Mouse (Mus musculus) liver, embryonic 11.5 days (tissue): ENCODE measurements around the gene Iqgap2. TPM values are rescaled to one million over a fixed set of nuclear protein-coding genes. Genes with fewer than 3 reads are reported as not detected.

ENCODE experiments used
- ATAC-seq: fragments of 200-750 bp; cut with Nextera tagmentation; replicated peaks from 2 replicates; pipeline ENCODE4 v1.8.0; 2017; ENCODE audit warnings: moderate number of reproducible peaks, mild to moderate bottlenecking, moderate TSS enrichment, moderate library complexity; ENCODE audit not compliant: low FRiP score
- DNase-seq: peaks from one replicate; pipeline ENCODE4 v3.0.0-alpha.2; 2017; ENCODE audit warnings: low spot score
- H3K27ac ChIP-seq: fragments of 300-500 bp; sonication (generic); 2 replicates; pipeline ENCODE4 v1.5.1; 2014; ENCODE audit warnings: mild to moderate bottlenecking, low read depth, low read length, control low read depth
- H3K27me3 ChIP-seq: fragments of 300-500 bp; sonication (generic); replicated peaks from 2 replicates; pipeline ENCODE4 v1.6.1; 2014; ENCODE audit warnings: low read length, mixed read lengths; ENCODE audit not compliant: control insufficient read depth, insufficient read depth
- H3K36me3 ChIP-seq: fragments of 300-500 bp; sonication (generic); 2 replicates; pipeline ENCODE4 v1.6.1; 2014; ENCODE audit warnings: mild to moderate bottlenecking, low read length, moderate library complexity, mixed read lengths; ENCODE audit not compliant: control insufficient read depth, insufficient read depth
- H3K4me1 ChIP-seq: fragments of 300-500 bp; sonication (generic); replicated peaks from 2 replicates; pipeline ENCODE4 v1.6.1; 2014; ENCODE audit warnings: low read length, mixed read lengths; ENCODE audit not compliant: control insufficient read depth, insufficient read depth
- H3K4me2 ChIP-seq: fragments of 300-500 bp; sonication (generic); 2 replicates; pipeline ENCODE4 v1.6.1; 2014; ENCODE audit warnings: mild to moderate bottlenecking, control low read depth, moderate library complexity
- H3K4me3 ChIP-seq: fragments of 300-500 bp; sonication (generic); 2 replicates; pipeline ENCODE4 v1.5.1; 2014; ENCODE audit warnings: low read depth, low read length, control low read depth
- H3K9ac ChIP-seq: fragments of 300-500 bp; sonication (generic); 2 replicates; pipeline ENCODE4 v1.6.1; 2014; ENCODE audit warnings: low read depth, low read length, control low read depth
- H3K9me3 ChIP-seq: fragments of 300-500 bp; sonication (generic); 2 replicates; pipeline ENCODE4 v1.6.1; 2016; ENCODE audit warnings: low read length, inconsistent platforms, mixed read lengths; ENCODE audit not compliant: control insufficient read depth
- WGBS: fragments of 180-500 bp; shearing (Covaris S2); extraction: QIAGEN DNeasy Blood & Tissue Kit; methylation state at CpG from one replicate; pipeline ENCODE4 v1.1.7; 2014; 5-methylcytosine and 5-hydroxymethylcytosine counted together
- polyA plus RNA-seq: library from polyadenylated mRNA; unstranded; fragments of >200 nt; fragmentation: Nextera tagmentation; extraction: Ambion mirVana; gene quantifications from 2 replicates; pipeline ENCODE4 v1.2.1, GENCODE M21; 2014

Iqgap2 gene
- polyA plus RNA-seq, 1 experiment from 2014 or later: 17.1 TPM

DNA sequence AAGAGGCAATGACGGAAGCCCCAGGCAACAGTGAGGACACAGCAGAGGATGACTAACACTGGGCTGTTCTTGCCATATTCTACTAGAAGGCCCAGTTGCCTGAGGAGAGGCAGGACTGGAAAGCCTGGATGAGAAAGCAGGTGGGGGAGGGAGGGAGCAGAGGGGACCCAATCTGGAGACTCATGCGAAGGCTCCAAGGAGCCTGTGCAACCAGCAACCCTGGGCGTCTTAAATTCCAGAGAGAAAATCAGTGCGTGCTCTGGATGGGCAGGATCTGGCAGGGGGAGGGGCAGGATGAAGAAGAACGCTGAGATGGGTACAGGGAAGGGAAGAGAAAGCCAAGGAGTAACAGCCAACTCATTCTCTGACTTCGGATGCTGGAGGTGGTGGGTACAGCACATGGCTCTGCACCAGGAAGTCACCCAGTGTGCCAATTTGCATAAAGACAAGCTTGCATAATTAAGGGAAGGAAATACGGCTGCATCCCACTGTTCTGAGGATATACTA lies 42.2 kb downstream of the Iqgap2 start:
- Histone ChIP-seq H3K9me3 (no peaks in the 10 kb centered on the region), H3K27me3 (no peaks in the 10 kb centered on the region), H3K4me1 (no peaks in the 10 kb centered on the region), H3K36me3 (no peaks in the 10 kb centered on the region), H3K4me2 (no peak overlapping the region), H3K27ac (no peak overlapping the region), H3K9ac (no peak overlapping the region), H3K4me3 (no peak overlapping the region)
- 64% methylated on average over 7 of the region's 7 CpGs for WGBS
- ATAC-seq (no peak), DNase-seq (no peak)

- H3K36me3 ChIP-seq: no peaks in the 10 kb centered on the region
- no peak for ATAC-seq
- no peak overlapping the region for H3K27ac ChIP-seq
- no peak overlapping the region for H3K9ac ChIP-seq
- no peak overlapping the region for H3K4me3 ChIP-seq
- 69% methylated on average over 5 of the region's 5 CpGs for WGBS
- no peak overlapping the region for H3K4me2 ChIP-seq
- no peaks in the 10 kb centered on the region; the same call in 1 of the 2 replicates for H3K4me1 ChIP-seq
- no peak for DNase-seq
- H3K27me3 ChIP-seq: no peaks in the 10 kb centered on the region
- H3K9me3 ChIP-seq: no peaks in the 10 kb centered on the region
Measured at GRCm38 (mm10) chr13:95846364-95846763, 45.4 kb downstream of the Iqgap2 start.

GRCm38 (mm10) chr13:95844950-95845349 lies 46.8 kb downstream of the Iqgap2 start:
- no peaks in the 10 kb centered on the region for H3K9me3 ChIP-seq
- no peak overlapping the region for H3K4me3 ChIP-seq
- H3K4me2 ChIP-seq: no peak overlapping the region
- H3K9ac ChIP-seq: no peak overlapping the region
- DNase-seq (no peak), ATAC-seq (no peak)
- 82% methylated on average over 3 of the region's 3 CpGs for WGBS
- H3K27me3 ChIP-seq: no peaks in the 10 kb centered on the region
- H3K27ac ChIP-seq: no peak overlapping the region
- H3K36me3 ChIP-seq: no peaks in the 10 kb centered on the region
- no peaks in the 10 kb centered on the region; the same call in 1 of the 2 replicates for H3K4me1 ChIP-seq

GRCm38 (mm10) chr13:95843411-95844026 lies 48.2 kb downstream of the Iqgap2 start:
- DNase-seq (no peak), ATAC-seq (no peak)
- Histone ChIP-seq H3K4me3 (no peak overlapping the region), H3K4me1 (no peaks in the 10 kb centered on the region; the same call in 1 of the 2 replicates), H3K9ac (no peak overlapping the region), H3K9me3 (no peaks in the 10 kb centered on the region), H3K27me3 (no peaks in the 10 kb centered on the region), H3K4me2 (no peak overlapping the region), H3K36me3 (no peaks in the 10 kb centered on the region), H3K27ac (no peak overlapping the region)
- WGBS: 85% methylated on average over 10 of the region's 10 CpGs

DNA sequence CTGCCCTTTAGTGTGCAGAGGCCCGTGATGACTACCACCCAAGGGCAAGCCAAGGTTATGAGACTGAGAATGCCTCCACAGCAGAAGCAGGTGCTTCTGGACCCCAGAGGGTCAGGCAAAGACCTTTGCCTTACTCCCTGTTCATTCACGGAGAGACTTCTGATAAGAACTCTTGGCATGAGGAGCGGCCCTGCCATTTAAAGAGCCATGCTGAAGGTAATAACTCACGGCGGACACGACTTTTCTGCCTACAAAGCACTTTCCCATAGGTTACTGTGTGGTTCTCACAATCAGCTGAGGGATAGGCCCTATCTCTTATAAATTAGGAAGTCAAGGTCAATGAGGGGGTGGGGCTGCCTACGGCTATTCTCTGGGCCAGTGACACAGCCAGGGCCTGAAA lies 48.9 kb downstream of the Iqgap2 start:
- Histone ChIP-seq H3K4me2 (no peak overlapping the region), H3K4me1 (no peaks in the 10 kb centered on the region; the same call in 1 of the 2 replicates), H3K27ac (no peak overlapping the region), H3K4me3 (no peak overlapping the region), H3K36me3 (no peaks in the 10 kb centered on the region), H3K9ac (no peak overlapping the region), H3K9me3 (no peaks in the 10 kb centered on the region), H3K27me3 (no peaks in the 10 kb centered on the region)
- DNase-seq: no peak
- WGBS: 71% methylated on average over 7 of the region's 7 CpGs
- ATAC-seq: no peak

GRCm38 (mm10) chr13:95841946-95842345 lies 49.8 kb downstream of the Iqgap2 start:
- H3K27ac ChIP-seq: no peak overlapping the region
- H3K4me2 ChIP-seq: no peak overlapping the region
- H3K9me3 ChIP-seq: no peaks in the 10 kb centered on the region
- no peak for DNase-seq
- H3K9ac ChIP-seq: no peak overlapping the region
- H3K27me3 ChIP-seq: no peaks in the 10 kb centered on the region
- no peak for ATAC-seq
- no peaks in the 10 kb centered on the region; the same call in 1 of the 2 replicates for H3K4me1 ChIP-seq
- no peak overlapping the region for H3K4me3 ChIP-seq
- 86% methylated on average over 1 of the region's 1 CpGs for WGBS
- H3K36me3 ChIP-seq: no peaks in the 10 kb centered on the region

DNA sequence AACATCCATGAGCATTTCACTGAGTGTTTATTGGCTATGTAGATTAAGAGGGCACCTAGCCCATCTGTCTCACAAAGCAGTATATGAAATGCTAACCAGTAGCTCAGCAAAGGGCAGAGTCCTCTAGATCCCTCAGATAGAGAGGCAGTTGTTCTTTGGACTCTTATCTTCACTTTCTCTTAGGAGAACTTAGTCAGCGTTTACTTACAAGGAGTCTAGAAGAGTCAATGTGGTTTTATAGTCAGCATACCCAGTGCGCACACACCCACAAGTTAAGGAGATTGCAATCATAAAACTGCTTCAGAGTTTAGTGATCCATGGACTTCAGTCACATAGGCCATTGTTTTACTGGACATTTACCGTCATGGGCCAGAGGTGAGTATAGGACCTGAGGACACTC lies 54.8 kb downstream of the Iqgap2 start:
- ATAC-seq: no peak
- H3K36me3 ChIP-seq: no peaks in the 10 kb centered on the region
- no peak overlapping the region for H3K27ac ChIP-seq
- H3K9me3 ChIP-seq: no peaks in the 10 kb centered on the region
- DNase-seq: no peak
- no peaks in the 10 kb centered on the region; the same call in 1 of the 2 replicates for H3K4me1 ChIP-seq
- H3K4me3 ChIP-seq: no peak overlapping the region
- no peaks in the 10 kb centered on the region for H3K27me3 ChIP-seq
- 62% methylated on average over 3 of the region's 3 CpGs for WGBS
- no peak overlapping the region for H3K9ac ChIP-seq
- no peak overlapping the region for H3K4me2 ChIP-seq

- no peaks in the 10 kb centered on the region for H3K36me3 ChIP-seq
- no peaks in the 10 kb centered on the region; the same call in 1 of the 2 replicates for H3K4me1 ChIP-seq
- H3K9me3 ChIP-seq: no peaks in the 10 kb centered on the region
- no peak overlapping the region for H3K4me3 ChIP-seq
- 88% methylated on average over 6 of the region's 6 CpGs for WGBS
- no peak overlapping the region for H3K4me2 ChIP-seq
- no peaks in the 10 kb centered on the region for H3K27me3 ChIP-seq
- DNase-seq (no peak), ATAC-seq (no peak)
- H3K27ac ChIP-seq: no peak overlapping the region
- no peak overlapping the region for H3K9ac ChIP-seq
Measured at GRCm38 (mm10) chr13:95833473-95833872, 58.2 kb downstream of the Iqgap2 start.

GRCm38 (mm10) chr13:95832712-95833111 lies 59.0 kb downstream of the Iqgap2 start:
- no peaks in the 10 kb centered on the region for H3K36me3 ChIP-seq
- no peak overlapping the region for H3K4me3 ChIP-seq
- no peaks in the 10 kb centered on the region for H3K9me3 ChIP-seq
- no peak overlapping the region for H3K4me2 ChIP-seq
- H3K27me3 ChIP-seq: no peaks in the 10 kb centered on the region
- ATAC-seq (no peak), DNase-seq (no peak)
- H3K9ac ChIP-seq: no peak overlapping the region
- no peak overlapping the region for H3K27ac ChIP-seq
- 75% methylated on average over 3 of the region's 3 CpGs for WGBS
- no peaks in the 10 kb centered on the region; the same call in 1 of the 2 replicates for H3K4me1 ChIP-seq
